Mouse (Mus musculus) cerebellum, adult 2 months (tissue): ENCODE data around the gene Gjc2. TPM values are rescaled to one million over a fixed set of nuclear protein-coding genes. Genes with fewer than 3 reads are reported as not detected.

ENCODE experiments used
- DNase-seq, 2 experiments: peaks; one replicate each; pipeline ENCODE4 v3.0.0; 2021
- H3K27ac ChIP-seq: fragments of 200-500 bp; 2 replicates; pipeline ENCODE4 v1.5.1; 2012; ENCODE audit warnings: low read length, control low read depth, inconsistent platforms; ENCODE audit not compliant: insufficient read depth
- H3K27me3 ChIP-seq: fragments of 200-500 bp; 2 replicates; pipeline ENCODE4 v1.6.1; 2012; ENCODE audit warnings: inconsistent platforms, mild to moderate bottlenecking, low read length, moderate library complexity; ENCODE audit not compliant: control insufficient read depth, insufficient read depth
- H3K4me1 ChIP-seq: fragments of 200-500 bp; 2 replicates; pipeline ENCODE4 v1.6.1; 2011; ENCODE audit warnings: low read length; ENCODE audit not compliant: control insufficient read depth, insufficient read depth
- H3K4me3 ChIP-seq: fragments of 200-500 bp; replicated peaks from 2 replicates; pipeline ENCODE3; 2011; ENCODE audit warnings: mild to moderate bottlenecking, low read depth, low read length, control low read depth; ENCODE audit not compliant: insufficient read depth
- CTCF ChIP-seq: fragments of 200-500 bp; IDR thresholded peaks from 2 replicates; pipeline ENCODE4 v1.5.1; 2011; ENCODE audit warnings: low read depth, mild to moderate bottlenecking, control low read depth, low read length, moderate library complexity, borderline replicate concordance; ENCODE audit not compliant: insufficient read depth
- POLR2A ChIP-seq: fragments of 200-500 bp; IDR thresholded peaks from 2 replicates; pipeline ENCODE4 v1.6.1; 2011; ENCODE audit warnings: low read length, control low read depth, borderline replicate concordance; ENCODE audit not compliant: insufficient read depth
- WGBS: fragments of 180-500 bp; shearing (Covaris S2); methylation state at CpG from one replicate; pipeline ENCODE4 v1.1.7; 2018; 5-methylcytosine and 5-hydroxymethylcytosine counted together
- polyA plus RNA-seq: library from polyadenylated mRNA; depleted of rRNA; stranded (reverse); fragments of >200 nt; gene quantifications from 2 replicates; pipeline ENCODE4 v1.2.3, GENCODE M21; 2012

The Gjc2 gene
- polyA plus RNA-seq, 1 experiment, result 57.1 TPM

- DNase-seq, result no peak
- 44% methylated on average over 2 of the region's 2 CpGs for WGBS
- H3K4me3 ChIP-seq, result no peak overlapping the region
Observed at GRCm38 (mm10) chr11:59225167-59225566, 42.2 kb upstream of the Gjc2 start.

DNA sequence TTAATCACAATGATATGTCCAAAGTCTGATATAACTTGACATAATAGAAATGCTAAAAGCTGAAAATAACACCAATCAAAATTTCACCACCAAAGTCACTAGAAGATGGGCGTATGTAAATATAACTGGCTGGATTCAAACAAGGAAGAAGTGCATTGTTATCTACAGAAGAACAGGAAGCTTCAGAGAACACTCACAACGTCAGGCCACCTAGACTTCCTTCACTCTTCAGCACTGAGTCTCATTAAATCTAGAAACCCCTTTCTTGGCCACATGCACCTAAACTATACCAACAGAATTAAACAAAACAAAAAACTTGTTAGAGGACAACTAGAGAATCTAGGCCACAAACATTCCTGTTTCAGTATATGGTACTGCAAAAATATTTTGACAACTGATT is 41.5 kb upstream of the Gjc2 start:
- no peak overlapping the region for H3K27ac ChIP-seq
- TF ChIP-seq CTCF (no peak), POLR2A (no peak)
- no peak for DNase-seq
- 43% methylated on average over 2 of the region's 2 CpGs for WGBS
- H3K4me1 ChIP-seq, result peaks cover 13% of the 10 kb centered on the region
- H3K4me3 ChIP-seq, result no peak overlapping the region
- H3K27me3 ChIP-seq, result no peaks in the 10 kb centered on the region

More at GRCm38 (mm10) chr11:59225167-59225566, 42.2 kb upstream of the Gjc2 start:
- H3K4me1 ChIP-seq, result peaks cover 13% of the 10 kb centered on the region
- no peaks in the 10 kb centered on the region for H3K27me3 ChIP-seq
- H3K27ac ChIP-seq, result no peak overlapping the region
- TF ChIP-seq CTCF (no peak), POLR2A (no peak)

GRCm38 (mm10) chr11:59224025-59224424 is 41.0 kb upstream of the Gjc2 start:
- Histone ChIP-seq H3K4me3 (no peak overlapping the region), H3K27me3 (no peaks in the 10 kb centered on the region), H3K4me1 (peaks cover 13% of the 10 kb centered on the region), H3K27ac (no peak overlapping the region)
- 93% methylated on average over 3 of the region's 3 CpGs for WGBS
- no peak for DNase-seq
- TF ChIP-seq CTCF (no peak), POLR2A (no peak)

GRCm38 (mm10) chr11:59222306-59222705 is 39.3 kb upstream of the Gjc2 start:
- TF ChIP-seq POLR2A (no peak), CTCF (no peak)
- Histone ChIP-seq H3K4me1 (peaks cover 7% of the 10 kb centered on the region), H3K27me3 (no peaks in the 10 kb centered on the region), H3K27ac (no peak overlapping the region), H3K4me3 (no peak overlapping the region)
- WGBS, result 73% methylated on average over 4 of the region's 4 CpGs
- DNase-seq, result no peak

DNA sequence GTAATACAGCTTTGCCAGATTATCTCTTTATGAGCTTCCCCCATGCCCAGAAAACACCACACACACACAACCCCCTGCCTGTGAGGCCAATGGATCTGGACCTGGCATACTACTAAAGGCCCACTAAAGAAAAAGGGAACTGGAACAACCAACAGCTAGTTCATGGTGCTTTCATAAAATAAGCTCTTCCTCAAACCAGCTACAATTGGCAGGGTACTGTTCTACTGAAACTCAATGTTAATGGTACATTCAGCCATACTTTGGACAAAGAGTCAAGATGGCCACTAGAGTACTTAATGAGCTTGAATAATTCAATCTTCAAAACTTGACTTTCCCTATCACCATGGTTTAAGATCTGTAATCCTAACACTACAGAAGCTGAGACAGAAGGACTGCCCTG is 38.6 kb upstream of the Gjc2 start:
- DNase-seq, result no peak
- Histone ChIP-seq H3K27me3 (no peaks in the 10 kb centered on the region), H3K4me1 (peaks cover 7% of the 10 kb centered on the region), H3K27ac (no peak overlapping the region), H3K4me3 (no peak overlapping the region)
- TF ChIP-seq CTCF, result no peak
- TF ChIP-seq POLR2A, result no peak

GRCm38 (mm10) chr11:59219064-59219463 is 36.1 kb upstream of the Gjc2 start:
- H3K4me3 ChIP-seq, result no peak overlapping the region
- H3K27ac ChIP-seq, result no peak overlapping the region
- no peaks in the 10 kb centered on the region for H3K27me3 ChIP-seq
- DNase-seq, result no peak
- no peak for TF ChIP-seq POLR2A
- TF ChIP-seq CTCF, result peak; percentile 45; the same call in 1 of the 2 replicates
- peaks cover 2% of the 10 kb centered on the region; the same call in 1 of the 2 replicates for H3K4me1 ChIP-seq

DNA sequence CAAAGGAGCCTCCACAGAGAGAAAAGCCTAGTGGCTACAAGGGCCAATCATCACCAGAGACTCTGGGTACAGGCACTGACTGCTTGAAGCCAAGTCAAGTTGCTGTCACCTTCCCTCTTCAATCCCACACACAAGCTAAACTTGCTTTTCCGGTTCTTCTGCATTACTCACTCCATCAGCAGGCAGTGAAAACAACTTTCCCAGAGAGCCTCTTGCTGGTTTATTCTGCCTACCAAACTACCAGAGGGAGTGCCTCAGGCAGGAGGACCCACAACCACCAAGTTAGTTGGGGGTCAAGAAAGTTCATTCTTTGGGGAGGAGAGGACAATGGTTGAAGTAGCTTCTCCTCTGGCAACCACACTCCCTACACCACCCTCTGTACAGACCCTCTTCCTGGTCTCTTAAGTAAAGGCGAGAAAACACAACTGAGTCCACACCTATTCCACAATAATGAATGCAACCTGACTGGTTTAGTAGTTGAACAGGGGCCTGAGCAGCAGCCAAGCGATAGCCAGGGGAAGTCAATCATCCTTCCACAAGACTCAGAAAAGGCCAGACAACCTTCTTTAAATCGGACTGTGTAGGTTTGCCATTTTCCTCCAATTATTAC is 35.5 kb upstream of the Gjc2 start:
- no peak overlapping the region for H3K4me3 ChIP-seq
- WGBS, result 85% methylated on average over 4 of the region's 4 CpGs
- DNase-seq, result no peak
- H3K27ac ChIP-seq, result no peak overlapping the region
- TF ChIP-seq CTCF (no peak), POLR2A (no peak)
- H3K4me1 ChIP-seq, result peaks cover 2% of the 10 kb centered on the region; the same call in 1 of the 2 replicates
- no peaks in the 10 kb centered on the region for H3K27me3 ChIP-seq

DNA sequence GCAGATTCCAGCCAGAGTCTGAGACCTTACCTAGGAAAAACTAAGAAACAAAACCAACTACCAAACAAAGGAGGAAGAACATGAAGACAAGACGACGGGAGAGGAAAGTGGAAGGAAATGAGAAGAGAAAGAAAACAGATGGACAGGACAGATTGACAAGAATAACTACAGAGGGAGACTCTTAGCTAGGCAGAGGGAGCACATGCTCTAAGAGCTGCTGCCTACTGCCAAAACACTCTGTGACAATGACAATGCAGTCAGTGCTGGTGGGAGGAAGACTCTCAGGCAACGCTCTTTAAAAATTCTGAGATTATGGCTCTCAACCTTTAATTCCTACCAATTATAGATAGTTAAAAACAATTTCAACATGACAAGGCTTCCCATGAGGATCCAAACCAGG is 33.9 kb upstream of the Gjc2 start:
- H3K4me1 ChIP-seq, result no peaks in the 10 kb centered on the region; the same call in 1 of the 2 replicates
- no peak for TF ChIP-seq CTCF
- no peak for TF ChIP-seq POLR2A
- no peak overlapping the region for H3K27ac ChIP-seq
- WGBS, result 26% methylated on average over 3 of the region's 3 CpGs
- no peak for DNase-seq
- no peak overlapping the region for H3K4me3 ChIP-seq
- no peaks in the 10 kb centered on the region for H3K27me3 ChIP-seq
